Mouse (Mus musculus) heart, postnatal 0 days (tissue): ENCODE results near the gene Tnfrsf19. TPM values are rescaled to one million over a fixed set of nuclear protein-coding genes. Genes with fewer than 3 reads are reported as not detected.
A peak's percentile ranks its signal among the peaks of the same experiment; 100 is the strongest.

Source experiments
- ATAC-seq: fragments of 200-750 bp; cut with Nextera tagmentation; 2 replicates; pipeline ENCODE4 v1.8.0; 2017; ENCODE audit warnings: low read depth, moderate number of reproducible peaks, moderate library complexity; ENCODE audit not compliant: insufficient read depth
- DNase-seq: peaks from one replicate; pipeline ENCODE4 v3.0.0-alpha.2; 2016; ENCODE audit warnings: low spot score
- H3K27ac ChIP-seq: fragments of 300-500 bp; sonication (generic); 2 replicates; pipeline ENCODE4 v1.5.1; 2014; ENCODE audit warnings: low read depth, mild to moderate bottlenecking
- H3K27me3 ChIP-seq: fragments of 300-500 bp; sonication (generic); 2 replicates; pipeline ENCODE4 v1.6.1; 2014; ENCODE audit warnings: low read length, mixed read lengths; ENCODE audit not compliant: control insufficient read depth, insufficient read depth
- H3K36me3 ChIP-seq: fragments of 300-500 bp; sonication (generic); replicated peaks from 2 replicates; pipeline ENCODE4 v1.6.1; 2014; ENCODE audit warnings: low read length, mixed read lengths; ENCODE audit not compliant: control insufficient read depth, insufficient read depth
- H3K4me1 ChIP-seq: fragments of 300-500 bp; sonication (generic); 2 replicates; pipeline ENCODE4 v1.6.1; 2014; ENCODE audit warnings: antibody characterized with exemption; ENCODE audit not compliant: control insufficient read depth, insufficient read depth
- H3K4me2 ChIP-seq: fragments of 300-500 bp; sonication (generic); 2 replicates; pipeline ENCODE4 v1.6.1; 2014; ENCODE audit warnings: low read depth, mild to moderate bottlenecking, low read length, moderate library complexity
- H3K4me3 ChIP-seq: fragments of 300-500 bp; sonication (generic); 2 replicates; pipeline ENCODE4 v1.5.1; 2014; ENCODE audit warnings: low read depth, low read length
- H3K9ac ChIP-seq: fragments of 300-500 bp; sonication (generic); replicated peaks from 2 replicates; pipeline ENCODE4 v1.6.1; 2014; ENCODE audit warnings: low read depth, low read length, mixed read lengths
- H3K9me3 ChIP-seq: fragments of 300-500 bp; sonication (generic); replicated peaks from 2 replicates; pipeline ENCODE4 v1.6.1; 2016; ENCODE audit warnings: low read length; ENCODE audit not compliant: control insufficient read depth
- CTCF ChIP-seq: IDR thresholded peaks from 2 replicates; pipeline ENCODE4 v1.5.1; 2016; ENCODE audit warnings: antibody characterized with exemption, control low read depth, low read depth
- EP300 ChIP-seq: IDR thresholded peaks from 2 replicates; pipeline ENCODE4 v1.6.1; 2016; ENCODE audit warnings: antibody characterized with exemption, low read depth
- whole genome bisulfite sequencing: fragments of 180-500 bp; shearing (Covaris S2); extraction: QIAGEN DNeasy Blood & Tissue Kit; methylation state at CpG from one replicate; pipeline ENCODE4 v1.1.7; 2014; 5-methylcytosine and 5-hydroxymethylcytosine counted together
- polyA plus RNA-seq: library from polyadenylated mRNA; unstranded; fragments of >200 nt; fragmentation: Nextera tagmentation; extraction: Ambion mirVana; gene quantifications from 2 replicates; pipeline ENCODE4 v1.2.1, GENCODE M21; 2015
- total RNA-seq: library from RNA; depleted of rRNA; stranded (reverse); fragments of >200 nt; gene quantifications from 2 replicates; pipeline ENCODE4 v1.2.3, GENCODE M21; 2014; ENCODE audit warnings: low replicate concordance

The Tnfrsf19 gene
- total and polyA plus RNA-seq, 2 experiments from 2014 or later = 6.4 to 7.0 TPM

GRCm38 (mm10) chr14:60980244-60980887 lies 65.9 kb downstream of the Tnfrsf19 start:
- no peak overlapping the region for H3K9ac ChIP-seq
- H3K9me3 ChIP-seq = no peaks in the 10 kb centered on the region
- 79% methylated on average over 5 of the region's 5 CpGs for WGBS
- peak overlapping the region; percentile 38; the same call in 1 of the 2 replicates for H3K27ac ChIP-seq
- H3K4me2 ChIP-seq = no peak overlapping the region
- TF ChIP-seq CTCF (no peak), EP300 (no peak)
- peaks cover 5% of the 10 kb centered on the region; the same call in 1 of the 2 replicates for H3K4me1 ChIP-seq
- no peak for ATAC-seq
- H3K27me3 ChIP-seq = no peaks in the 10 kb centered on the region
- H3K36me3 ChIP-seq = no peaks in the 10 kb centered on the region
- peak; percentile 35 for DNase-seq
- H3K4me3 ChIP-seq = no peak overlapping the region

- Histone ChIP-seq H3K27me3 (no peaks in the 10 kb centered on the region), H3K36me3 (peaks cover 5% of the 10 kb centered on the region; the same call in 1 of the 2 replicates), H3K9ac (no peak overlapping the region), H3K4me2 (no peak overlapping the region), H3K27ac (no peak overlapping the region), H3K4me1 (peaks cover 5% of the 10 kb centered on the region; the same call in 1 of the 2 replicates), H3K9me3 (no peaks in the 10 kb centered on the region), H3K4me3 (no peak overlapping the region)
- TF ChIP-seq CTCF (no peak), EP300 (no peak)
- WGBS = 82% methylated on average over 6 of the region's 6 CpGs
- no peak for ATAC-seq
- DNase-seq = no peak
Measured at GRCm38 (mm10) chr14:60978129-60978528, 68.2 kb downstream of the Tnfrsf19 start.

GRCm38 (mm10) chr14:60976231-60976630 lies 70.1 kb downstream of the Tnfrsf19 start:
- H3K4me3 ChIP-seq = no peak overlapping the region
- H3K27me3 ChIP-seq = no peaks in the 10 kb centered on the region
- no peaks in the 10 kb centered on the region for H3K9me3 ChIP-seq
- peaks cover 5% of the 10 kb centered on the region; the same call in 1 of the 2 replicates for H3K4me1 ChIP-seq
- 79% methylated on average over 3 of the region's 3 CpGs for WGBS
- ATAC-seq (no peak), DNase-seq (no peak)
- H3K27ac ChIP-seq = no peak overlapping the region
- TF ChIP-seq EP300 (no peak), CTCF (no peak)
- H3K9ac ChIP-seq = no peak overlapping the region
- H3K36me3 ChIP-seq = peaks cover 5% of the 10 kb centered on the region; the same call in 1 of the 2 replicates
- no peak overlapping the region for H3K4me2 ChIP-seq

- Histone ChIP-seq H3K4me3 (no peak overlapping the region), H3K9ac (no peak overlapping the region), H3K4me2 (no peak overlapping the region), H3K27me3 (no peaks in the 10 kb centered on the region), H3K9me3 (no peaks in the 10 kb centered on the region), H3K36me3 (peaks cover 5% of the 10 kb centered on the region; the same call in 1 of the 2 replicates), H3K27ac (no peak overlapping the region), H3K4me1 (peaks cover 5% of the 10 kb centered on the region; the same call in 1 of the 2 replicates)
- DNase-seq = no peak
- no peak for ATAC-seq
- TF ChIP-seq EP300 (no peak), CTCF (no peak)
- 84% methylated on average over 3 of the region's 3 CpGs for WGBS
Measured at GRCm38 (mm10) chr14:60975736-60976135, 70.6 kb downstream of the Tnfrsf19 start.

GRCm38 (mm10) chr14:60970961-60971360 lies 75.3 kb downstream of the Tnfrsf19 start:
- H3K36me3 ChIP-seq = peaks cover 5% of the 10 kb centered on the region; the same call in 1 of the 2 replicates
- ATAC-seq (no peak), DNase-seq (no peak)
- no peak overlapping the region for H3K4me3 ChIP-seq
- no peaks in the 10 kb centered on the region for H3K9me3 ChIP-seq
- no peak overlapping the region for H3K4me2 ChIP-seq
- no peaks in the 10 kb centered on the region for H3K4me1 ChIP-seq
- H3K27ac ChIP-seq = no peak overlapping the region
- WGBS = 75% methylated on average over 9 of the region's 9 CpGs
- H3K27me3 ChIP-seq = no peaks in the 10 kb centered on the region
- no peak overlapping the region for H3K9ac ChIP-seq
- TF ChIP-seq EP300 (no peak), CTCF (no peak)
